Mouse (Mus musculus) liver, embryonic 12.5 days (tissue): ENCODE results near the gene Nostrin. TPM values are rescaled to one million over a fixed set of nuclear protein-coding genes. Genes with fewer than 3 reads are reported as not detected.

Experiments
- ATAC-seq: fragments of 200-750 bp; cut with Nextera tagmentation; 2 replicates; pipeline ENCODE4 v1.8.0; 2017; ENCODE audit warnings: moderate number of reproducible peaks, mild to moderate bottlenecking, moderate library complexity
- H3K27ac ChIP-seq: fragments of 300-500 bp; sonication (generic); 2 replicates; pipeline ENCODE4 v1.5.1; 2016; ENCODE audit warnings: mild to moderate bottlenecking
- H3K27me3 ChIP-seq: fragments of 300-500 bp; sonication (generic); replicated peaks from 2 replicates; pipeline ENCODE4 v1.6.1; 2016; ENCODE audit warnings: mild to moderate bottlenecking, moderate library complexity
- H3K36me3 ChIP-seq: fragments of 300-500 bp; sonication (generic); 2 replicates; pipeline ENCODE4 v1.6.1; 2016; ENCODE audit warnings: mild to moderate bottlenecking, moderate library complexity
- H3K4me1 ChIP-seq: fragments of 300-500 bp; sonication (generic); 2 replicates; pipeline ENCODE4 v1.6.1; 2016
- H3K4me2 ChIP-seq: fragments of 300-500 bp; sonication (generic); 2 replicates; pipeline ENCODE4 v1.6.1; 2016; ENCODE audit warnings: mild to moderate bottlenecking, moderate library complexity
- H3K4me3 ChIP-seq: fragments of 300-500 bp; sonication (generic); 2 replicates; pipeline ENCODE4 v1.5.1; 2016; ENCODE audit warnings: mild to moderate bottlenecking, moderate library complexity
- H3K9ac ChIP-seq: fragments of 300-500 bp; sonication (generic); 2 replicates; pipeline ENCODE4 v1.6.1; 2016; ENCODE audit warnings: mild to moderate bottlenecking, moderate library complexity
- H3K9me3 ChIP-seq: fragments of 300-500 bp; sonication (generic); replicated peaks from 2 replicates; pipeline ENCODE4 v1.6.1; 2016; ENCODE audit warnings: mild to moderate bottlenecking, moderate library complexity
- WGBS: fragments of 180-500 bp; shearing (Covaris S2); methylation state at CpG from one replicate; pipeline ENCODE4 v1.1.7; 2016; ENCODE audit not compliant: insufficient replicate concordance; 5-methylcytosine and 5-hydroxymethylcytosine counted together
- polyA plus RNA-seq: library from polyadenylated mRNA; unstranded; fragments of >200 nt; fragmentation: Nextera tagmentation; extraction: Ambion mirVana; gene quantifications from 2 replicates; pipeline ENCODE4 v1.2.1, GENCODE M21; 2016

Nostrin gene
- polyA plus RNA-seq, 1 experiment from 2014 or later = 11.1 TPM

DNA sequence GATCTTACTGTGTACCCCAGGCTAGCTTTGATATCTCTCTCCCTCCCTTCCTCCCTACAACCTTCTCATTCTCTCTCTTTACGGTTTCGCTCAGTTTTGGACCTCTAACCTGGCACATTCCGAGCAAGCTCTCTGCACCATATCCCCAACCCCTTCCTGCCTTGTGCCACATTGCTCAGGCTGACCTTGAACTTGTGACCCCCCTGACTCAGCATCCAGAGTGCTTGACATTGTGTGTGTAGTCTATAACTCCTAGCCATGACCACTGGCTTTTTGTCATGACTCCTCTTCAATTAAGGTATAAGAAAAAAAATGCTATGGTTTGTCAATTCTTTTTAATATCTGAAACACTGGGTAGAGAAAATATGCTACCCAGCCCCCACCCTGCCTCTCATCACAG lies 74.1 kb downstream of the Nostrin start:
- no peak for ATAC-seq
- Histone ChIP-seq H3K27me3 (no peaks in the 10 kb centered on the region), H3K9ac (no peak overlapping the region), H3K27ac (no peak overlapping the region), H3K9me3 (no peaks in the 10 kb centered on the region), H3K4me2 (no peak overlapping the region), H3K4me1 (peaks cover 10% of the 10 kb centered on the region), H3K36me3 (no peaks in the 10 kb centered on the region), H3K4me3 (no peak overlapping the region)
- 71% methylated on average over 3 of the region's 3 CpGs for WGBS

DNA sequence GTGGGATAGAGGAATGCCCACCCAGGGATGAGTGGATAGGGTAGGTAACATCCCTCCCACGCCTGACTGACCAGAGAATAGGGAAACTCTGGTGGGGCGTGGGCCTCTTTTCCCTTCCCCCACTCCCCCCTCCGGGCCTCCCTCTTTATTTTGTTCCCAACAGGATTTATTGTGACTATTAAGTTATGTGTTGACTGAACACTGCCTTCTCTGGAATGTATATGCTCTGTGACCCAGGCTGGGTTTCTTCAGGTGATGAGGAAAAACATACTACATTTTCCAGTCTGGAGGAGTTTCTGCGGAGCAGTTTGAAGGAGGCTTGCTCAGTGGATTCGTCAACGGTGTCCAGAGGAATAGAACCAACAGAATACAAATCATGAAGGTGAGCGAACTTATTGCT lies 75.2 kb downstream of the Nostrin start, which contains the start of gene G6pc2:
Gene G6pc2, plus strand, starts transcription at position 301 of the 400 bp plus-strand sequence.
- no peak within 1 kb of the TSS for H3K9ac ChIP-seq
- H3K36me3 ChIP-seq = no peaks in the 10 kb centered on the region
- no peak within 1 kb of the TSS for H3K4me3 ChIP-seq
- no peak for ATAC-seq
- no peak within 1 kb of the TSS for H3K4me2 ChIP-seq
- 72% methylated on average over 7 of the region's 7 CpGs for WGBS
- no peaks in the 10 kb centered on the region for H3K27me3 ChIP-seq
- H3K9me3 ChIP-seq = no peaks in the 10 kb centered on the region
- H3K4me1 ChIP-seq = peaks cover 3% of the 10 kb centered on the region; the same call in 1 of the 2 replicates
- no peak within 1 kb of the TSS for H3K27ac ChIP-seq

DNA sequence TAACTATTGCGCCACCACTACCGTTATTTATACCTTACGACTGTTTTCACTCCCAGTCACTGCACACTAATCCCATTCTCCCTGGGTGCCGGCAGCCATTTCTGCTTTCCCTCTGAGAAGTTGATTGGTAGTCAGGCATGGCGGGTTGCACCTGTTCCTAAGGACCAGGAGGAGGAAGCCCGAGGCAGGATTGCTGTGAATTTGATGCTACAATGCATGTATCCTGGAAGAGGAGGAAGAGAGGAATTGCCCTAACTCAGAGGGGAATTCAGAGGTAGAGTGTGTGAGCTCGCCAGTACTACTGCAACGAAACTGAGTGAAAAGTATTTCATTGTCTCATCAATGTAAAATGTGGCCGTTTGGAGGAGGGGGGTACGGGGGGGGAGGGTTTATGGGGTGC lies 77.1 kb downstream of the Nostrin start:
- no peaks in the 10 kb centered on the region for H3K27me3 ChIP-seq
- H3K9me3 ChIP-seq = no peaks in the 10 kb centered on the region
- no peaks in the 10 kb centered on the region for H3K36me3 ChIP-seq
- no peak overlapping the region for H3K9ac ChIP-seq
- no peak overlapping the region for H3K4me2 ChIP-seq
- no peak overlapping the region for H3K27ac ChIP-seq
- ATAC-seq = no peak
- WGBS = 58% methylated on average over 10 of the region's 10 CpGs
- no peak overlapping the region for H3K4me3 ChIP-seq
- H3K4me1 ChIP-seq = no peaks in the 10 kb centered on the region

DNA sequence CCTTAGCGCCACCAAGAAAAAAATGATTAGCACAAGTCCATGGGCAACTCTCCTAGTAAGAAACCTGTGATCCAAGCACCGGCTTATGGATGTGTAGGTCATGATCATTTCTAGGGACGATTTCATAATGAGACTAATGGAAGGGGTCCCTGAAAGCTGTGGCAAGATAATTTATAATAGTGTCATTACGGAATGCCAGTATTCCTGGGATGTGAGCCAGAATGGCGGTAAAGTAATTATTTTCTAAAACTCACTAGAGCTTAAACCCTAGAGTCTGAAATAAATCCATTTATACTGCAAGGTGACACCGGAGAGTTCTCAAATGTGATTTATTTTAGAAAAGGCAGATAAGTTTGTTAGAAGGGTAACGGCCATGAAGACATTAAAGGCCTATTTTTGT lies 79.6 kb downstream of the Nostrin start:
- no peaks in the 10 kb centered on the region for H3K27me3 ChIP-seq
- H3K36me3 ChIP-seq = no peaks in the 10 kb centered on the region
- H3K4me1 ChIP-seq = no peaks in the 10 kb centered on the region
- ATAC-seq = no peak
- no peak overlapping the region for H3K4me3 ChIP-seq
- no peak overlapping the region for H3K27ac ChIP-seq
- H3K9me3 ChIP-seq = no peaks in the 10 kb centered on the region
- H3K9ac ChIP-seq = no peak overlapping the region
- 78% methylated on average over 7 of the region's 7 CpGs for WGBS
- no peak overlapping the region for H3K4me2 ChIP-seq

DNA sequence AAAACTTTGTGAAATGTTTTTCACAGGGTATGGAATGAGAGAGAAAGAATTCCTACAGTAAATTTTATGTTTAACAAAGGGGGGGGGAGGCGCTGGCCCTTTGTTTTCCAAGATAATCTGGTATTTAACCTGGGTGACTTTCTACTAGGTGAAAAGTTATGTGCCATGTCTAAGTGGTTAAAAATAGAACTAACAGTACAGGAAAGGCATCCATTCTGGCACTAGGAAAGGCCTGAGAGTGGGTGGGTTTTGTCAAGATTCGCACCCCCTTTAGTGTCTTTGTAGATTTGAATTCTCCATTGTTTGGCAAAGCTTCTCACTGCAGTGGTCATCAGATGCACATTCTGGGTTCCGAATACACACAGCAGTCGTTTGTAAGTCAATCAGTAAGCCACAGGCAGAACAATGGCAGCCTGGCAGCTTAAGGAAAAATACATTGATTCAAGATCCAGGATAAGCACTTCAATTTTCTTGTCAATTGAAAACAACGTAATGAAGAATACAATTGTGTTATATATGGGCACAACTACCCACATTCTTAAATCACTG lies 86.3 kb downstream of the Nostrin start:
- H3K9ac ChIP-seq = no peak overlapping the region
- H3K4me2 ChIP-seq = no peak overlapping the region
- no peak for ATAC-seq
- 67% methylated on average over 5 of the region's 5 CpGs for WGBS
- no peaks in the 10 kb centered on the region for H3K4me1 ChIP-seq
- H3K4me3 ChIP-seq = no peak overlapping the region
- no peaks in the 10 kb centered on the region for H3K36me3 ChIP-seq
- H3K27me3 ChIP-seq = no peaks in the 10 kb centered on the region
- no peak overlapping the region for H3K27ac ChIP-seq
- H3K9me3 ChIP-seq = no peaks in the 10 kb centered on the region

DNA sequence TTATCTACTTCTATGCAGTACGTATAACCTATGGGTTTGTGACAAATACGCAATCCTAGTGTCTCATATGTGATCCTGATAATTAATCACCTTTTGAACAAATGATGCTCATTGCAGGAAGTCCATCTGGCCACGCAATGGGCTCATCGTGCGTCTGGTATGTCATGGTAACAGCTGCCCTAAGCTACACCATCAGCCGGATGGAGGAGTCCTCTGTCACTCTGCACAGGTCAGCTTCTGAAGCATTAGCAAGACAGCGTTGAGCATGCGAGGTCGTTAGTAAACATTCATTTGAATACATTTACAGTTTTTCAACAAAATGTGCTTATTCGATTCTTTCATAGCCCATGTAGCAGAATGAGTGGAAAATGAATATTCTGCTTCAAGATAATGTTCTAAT lies 87.2 kb downstream of the Nostrin start:
- H3K9me3 ChIP-seq = no peaks in the 10 kb centered on the region
- no peak overlapping the region for H3K9ac ChIP-seq
- H3K4me2 ChIP-seq = no peak overlapping the region
- no peaks in the 10 kb centered on the region for H3K27me3 ChIP-seq
- no peak overlapping the region for H3K27ac ChIP-seq
- no peak overlapping the region for H3K4me3 ChIP-seq
- ATAC-seq = no peak
- 69% methylated on average over 10 of the region's 10 CpGs for WGBS
- no peaks in the 10 kb centered on the region for H3K4me1 ChIP-seq
- no peaks in the 10 kb centered on the region for H3K36me3 ChIP-seq

DNA sequence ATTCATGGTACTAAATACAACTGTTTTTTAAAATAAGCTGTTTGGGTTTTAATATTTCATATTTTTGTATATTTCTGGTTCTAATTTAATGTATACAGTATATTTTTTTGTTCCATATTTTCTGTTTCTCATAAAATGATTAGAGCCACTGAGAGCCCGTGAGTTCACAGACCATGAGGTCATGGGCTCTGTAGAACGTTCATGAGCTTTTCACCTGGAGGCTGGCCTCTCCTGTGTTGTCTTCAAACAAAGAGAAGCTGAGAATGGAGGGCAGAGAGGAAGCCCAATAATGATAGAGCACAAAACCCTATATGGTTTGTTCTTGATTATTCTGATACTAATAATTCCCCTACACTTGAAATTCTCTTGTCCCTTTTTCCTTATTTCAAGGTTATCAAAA lies 89.1 kb downstream of the Nostrin start:
- H3K27ac ChIP-seq = no peak overlapping the region
- WGBS = 34% methylated on average over 2 of the region's 2 CpGs
- no peaks in the 10 kb centered on the region for H3K36me3 ChIP-seq
- H3K4me3 ChIP-seq = no peak overlapping the region
- ATAC-seq = no peak
- H3K27me3 ChIP-seq = no peaks in the 10 kb centered on the region
- no peaks in the 10 kb centered on the region for H3K4me1 ChIP-seq
- no peaks in the 10 kb centered on the region for H3K9me3 ChIP-seq
- H3K4me2 ChIP-seq = no peak overlapping the region
- no peak overlapping the region for H3K9ac ChIP-seq

DNA sequence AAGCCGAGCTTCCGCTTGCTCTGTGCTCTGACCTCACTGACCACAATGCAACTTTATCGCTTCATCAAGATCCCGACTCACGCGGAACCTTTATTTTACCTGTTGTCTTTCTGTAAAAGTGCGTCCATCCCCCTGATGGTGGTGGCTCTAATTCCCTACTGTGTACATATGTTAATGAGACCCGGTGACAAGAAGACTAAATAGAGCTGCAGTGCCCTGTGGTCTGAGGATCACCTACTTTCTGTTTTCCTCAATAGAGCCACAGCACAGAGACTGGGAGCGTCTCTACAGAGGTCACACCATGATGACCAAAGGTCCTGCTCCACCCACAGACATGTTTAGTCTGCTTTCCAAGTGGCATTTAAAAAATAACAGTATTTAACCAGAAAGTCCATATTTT lies 91.3 kb downstream of the Nostrin start:
- no peaks in the 10 kb centered on the region for H3K9me3 ChIP-seq
- ATAC-seq = no peak
- H3K36me3 ChIP-seq = no peaks in the 10 kb centered on the region
- H3K9ac ChIP-seq = no peak overlapping the region
- H3K4me3 ChIP-seq = no peak overlapping the region
- H3K27ac ChIP-seq = no peak overlapping the region
- no peaks in the 10 kb centered on the region for H3K27me3 ChIP-seq
- 76% methylated on average over 9 of the region's 9 CpGs for WGBS
- H3K4me1 ChIP-seq = no peaks in the 10 kb centered on the region
- no peak overlapping the region for H3K4me2 ChIP-seq

DNA sequence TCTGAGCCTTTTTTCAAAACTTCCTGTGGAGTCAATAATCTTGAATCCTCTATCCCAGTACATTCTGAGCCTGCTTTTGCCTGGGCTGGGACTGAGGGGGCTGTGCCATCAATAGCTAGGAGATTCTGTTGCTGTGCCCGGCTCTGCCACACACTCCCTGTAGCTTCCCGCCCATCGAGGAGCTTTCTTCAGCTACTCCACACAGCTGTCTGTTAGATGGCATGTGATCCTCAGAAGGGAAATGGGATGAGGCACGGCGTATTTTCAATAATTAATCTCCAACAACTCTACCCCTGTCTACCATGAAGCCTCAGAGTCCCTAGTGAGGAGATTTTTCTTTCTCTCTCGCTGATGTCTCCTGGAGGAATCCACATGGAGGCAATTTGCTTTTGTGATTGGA lies 93.0 kb downstream of the Nostrin start:
- H3K9ac ChIP-seq = no peak overlapping the region
- no peaks in the 10 kb centered on the region for H3K9me3 ChIP-seq
- no peaks in the 10 kb centered on the region for H3K36me3 ChIP-seq
- no peaks in the 10 kb centered on the region for H3K27me3 ChIP-seq
- WGBS = 68% methylated on average over 6 of the region's 6 CpGs
- ATAC-seq = no peak
- H3K27ac ChIP-seq = no peak overlapping the region
- H3K4me3 ChIP-seq = no peak overlapping the region
- no peaks in the 10 kb centered on the region for H3K4me1 ChIP-seq
- no peak overlapping the region for H3K4me2 ChIP-seq

DNA sequence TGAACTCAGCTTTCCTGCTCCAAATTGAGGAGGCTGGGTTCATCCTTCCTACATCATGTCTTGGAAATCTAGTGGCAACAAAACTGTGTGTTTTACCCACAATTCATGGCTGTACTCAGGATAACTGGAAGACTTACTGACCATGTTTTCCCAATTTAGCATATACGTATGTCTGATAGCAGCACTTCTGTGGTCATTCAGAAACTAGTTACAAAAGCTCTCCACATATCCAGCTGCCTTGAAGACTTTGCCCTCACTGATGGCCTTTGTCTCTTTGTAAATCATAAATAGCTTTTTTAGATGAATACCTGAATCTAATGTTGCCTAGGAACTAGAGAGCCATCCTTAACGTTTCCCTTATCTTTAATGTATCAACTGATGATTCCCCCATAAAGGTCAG lies 94.5 kb downstream of the Nostrin start:
- no peak for ATAC-seq
- Histone ChIP-seq H3K27ac (no peak overlapping the region), H3K9ac (no peak overlapping the region), H3K4me2 (no peak overlapping the region), H3K9me3 (no peaks in the 10 kb centered on the region), H3K4me1 (no peaks in the 10 kb centered on the region), H3K36me3 (no peaks in the 10 kb centered on the region), H3K4me3 (no peak overlapping the region), H3K27me3 (no peaks in the 10 kb centered on the region)
- WGBS = 69% methylated on average over 2 of the region's 2 CpGs

DNA sequence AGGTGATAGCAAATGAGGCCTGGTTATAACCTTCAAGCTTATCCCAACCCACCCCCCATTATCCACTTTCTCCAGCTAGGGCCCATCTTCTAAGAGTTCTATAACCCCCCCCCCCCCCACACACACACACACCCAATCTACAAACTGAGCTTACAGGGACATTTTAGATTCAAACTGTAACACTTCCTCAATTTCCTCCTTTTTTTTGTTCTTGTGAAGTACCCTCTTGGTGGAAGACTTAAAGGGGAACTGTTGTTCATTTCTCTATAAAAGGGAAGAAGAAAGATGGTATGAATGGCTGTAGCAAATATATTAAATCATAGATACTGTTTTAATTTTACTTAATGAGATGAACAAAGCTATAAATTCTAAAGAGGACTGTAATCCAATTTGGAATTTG lies 96.5 kb downstream of the Nostrin start:
- Histone ChIP-seq H3K4me1 (no peaks in the 10 kb centered on the region), H3K36me3 (no peaks in the 10 kb centered on the region), H3K4me2 (no peak overlapping the region), H3K27ac (no peak overlapping the region), H3K9me3 (no peaks in the 10 kb centered on the region), H3K27me3 (no peaks in the 10 kb centered on the region), H3K4me3 (no peak overlapping the region), H3K9ac (no peak overlapping the region)
- no peak for ATAC-seq

DNA sequence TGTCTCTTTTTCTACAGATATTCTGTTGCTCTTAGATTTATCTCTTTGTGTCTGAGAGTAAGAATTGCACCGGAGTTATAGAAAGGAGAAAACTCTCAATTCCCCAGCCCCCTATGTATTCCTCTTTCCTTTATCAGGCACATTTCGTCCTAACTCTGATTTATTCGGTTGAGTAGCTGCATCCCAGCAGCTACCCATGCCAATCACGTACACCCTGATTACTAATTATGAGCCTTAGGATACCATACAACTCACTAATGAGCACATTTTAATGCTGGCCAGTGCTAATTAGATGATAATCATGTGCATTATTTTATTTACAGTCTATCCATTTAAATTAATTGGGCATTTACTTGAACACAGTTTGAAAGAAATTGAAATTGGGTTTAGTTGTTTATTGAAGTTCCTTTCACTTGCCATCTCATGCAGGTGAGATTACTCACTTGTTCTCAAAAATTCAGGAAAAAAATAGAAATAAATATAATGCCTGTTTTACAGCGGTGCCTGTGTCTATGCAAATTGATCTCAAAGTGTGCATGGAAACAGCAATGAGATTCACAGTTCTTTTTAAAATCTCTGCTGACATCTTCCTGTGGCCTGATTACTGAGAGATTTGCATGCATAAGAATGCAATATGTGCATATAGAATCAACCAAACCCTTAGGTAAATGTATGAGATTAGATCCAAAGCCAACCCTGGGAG lies 99.5 kb downstream of the Nostrin start:
- Histone ChIP-seq H3K4me2 (no peak overlapping the region), H3K4me1 (no peaks in the 10 kb centered on the region), H3K27me3 (no peaks in the 10 kb centered on the region), H3K4me3 (no peak overlapping the region), H3K9ac (no peak overlapping the region), H3K9me3 (no peaks in the 10 kb centered on the region), H3K27ac (no peak overlapping the region), H3K36me3 (no peaks in the 10 kb centered on the region)
- ATAC-seq = no peak
- WGBS = 66% methylated on average over 5 of the region's 5 CpGs
